Mouse (Mus musculus) hindbrain, embryonic 15.5 days (tissue): ENCODE measurements around the gene Dpysl5. TPM values are rescaled to one million over a fixed set of nuclear protein-coding genes. Genes with fewer than 3 reads are reported as not detected.

Experiments used
- ATAC-seq: fragments of 200-750 bp; cut with Nextera tagmentation; 2 replicates; pipeline ENCODE4 v1.8.0; 2017; ENCODE audit warnings: low read depth, moderate number of reproducible peaks, moderate TSS enrichment; ENCODE audit not compliant: low FRiP score
- H3K27ac ChIP-seq: fragments of 300-500 bp; sonication (generic); replicated peaks from 2 replicates; pipeline ENCODE4 v1.5.1; 2015; ENCODE audit warnings: mild to moderate bottlenecking, inconsistent platforms
- H3K27me3 ChIP-seq: fragments of 300-500 bp; sonication (generic); 2 replicates; pipeline ENCODE4 v1.6.1; 2015; ENCODE audit warnings: control low read depth, inconsistent platforms
- H3K36me3 ChIP-seq: fragments of 300-500 bp; sonication (generic); 2 replicates; pipeline ENCODE4 v1.6.1; 2015; ENCODE audit warnings: control low read depth, inconsistent platforms
- H3K4me1 ChIP-seq: fragments of 300-500 bp; sonication (generic); replicated peaks from 2 replicates; pipeline ENCODE4 v1.6.1; 2015; ENCODE audit warnings: control low read depth, inconsistent platforms
- H3K4me2 ChIP-seq: fragments of 300-500 bp; sonication (generic); 2 replicates; pipeline ENCODE4 v1.6.1; 2015; ENCODE audit warnings: moderate library complexity, mild to moderate bottlenecking, inconsistent platforms
- H3K4me3 ChIP-seq: fragments of 300-500 bp; sonication (generic); 2 replicates; pipeline ENCODE4 v1.5.1; 2015; ENCODE audit warnings: mild to moderate bottlenecking, inconsistent platforms
- H3K9ac ChIP-seq: fragments of 300-500 bp; sonication (generic); 2 replicates; pipeline ENCODE4 v1.6.1; 2015; ENCODE audit warnings: inconsistent platforms
- H3K9me3 ChIP-seq: fragments of 300-500 bp; sonication (generic); 2 replicates; pipeline ENCODE4 v1.6.1; 2016; ENCODE audit warnings: control low read depth, inconsistent platforms
- WGBS: fragments of 180-500 bp; shearing (Covaris S2); methylation state at CpG from one replicate; pipeline ENCODE4 v1.1.7; 2015; 5-methylcytosine and 5-hydroxymethylcytosine counted together
- polyA plus RNA-seq: library from polyadenylated mRNA; unstranded; fragments of >200 nt; fragmentation: Nextera tagmentation; extraction: Ambion mirVana; gene quantifications from 2 replicates; pipeline ENCODE4 v1.2.1, GENCODE M21; 2015

The Dpysl5 gene
- polyA plus RNA-seq, 1 experiment from 2014 or later, result 265 TPM

- Histone ChIP-seq H3K9me3 (no peaks in the 10 kb centered on the region), H3K27me3 (no peaks in the 10 kb centered on the region), H3K4me3 (no peak overlapping the region), H3K4me2 (no peak overlapping the region), H3K9ac (no peak overlapping the region), H3K36me3 (no peaks in the 10 kb centered on the region), H3K4me1 (peaks cover 33% of the 10 kb centered on the region), H3K27ac (peak overlapping the region; percentile 31; the same call in 1 of the 2 replicates)
- peak; percentile 7; the same call in 1 of the 2 replicates for ATAC-seq
- 29% methylated on average over 10 of the region's 10 CpGs for WGBS
Observed at GRCm38 (mm10) chr5:30738127-30738828, 26.9 kb downstream of the Dpysl5 start.

DNA sequence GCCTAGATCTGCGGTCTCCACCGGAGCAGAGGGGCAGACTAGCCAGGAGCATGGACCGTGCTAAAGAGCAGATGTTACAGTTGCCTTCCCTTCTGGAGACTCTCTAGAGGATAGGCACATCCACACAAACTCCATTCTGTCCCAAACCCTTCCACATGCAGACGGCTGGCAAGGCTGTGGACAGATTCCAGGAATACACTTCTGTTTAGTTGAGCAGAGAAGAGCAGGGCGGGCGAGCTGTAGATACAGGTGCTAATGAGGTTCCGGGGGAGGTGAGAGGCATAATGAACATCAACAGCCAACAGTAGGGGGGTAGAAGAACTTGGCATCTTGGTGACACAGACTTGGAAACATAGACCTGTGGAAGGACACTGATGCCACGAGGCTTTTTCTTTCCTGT lies 28.2 kb downstream of the Dpysl5 start:
- peaks cover 33% of the 10 kb centered on the region for H3K4me1 ChIP-seq
- no peaks in the 10 kb centered on the region for H3K9me3 ChIP-seq
- 48% methylated on average over 8 of the region's 8 CpGs for WGBS
- no peak overlapping the region for H3K9ac ChIP-seq
- no peak overlapping the region for H3K4me2 ChIP-seq
- ATAC-seq, result no peak
- peak overlapping the region; percentile 42; the same call in 1 of the 2 replicates for H3K27ac ChIP-seq
- no peak overlapping the region for H3K4me3 ChIP-seq
- no peaks in the 10 kb centered on the region for H3K27me3 ChIP-seq
- peaks cover 1% of the 10 kb centered on the region; the same call in 1 of the 2 replicates for H3K36me3 ChIP-seq

GRCm38 (mm10) chr5:30749582-30750311 lies 38.4 kb downstream of the Dpysl5 start:
- H3K4me1 ChIP-seq, result peaks cover 18% of the 10 kb centered on the region
- no peak overlapping the region for H3K4me3 ChIP-seq
- H3K9me3 ChIP-seq, result no peaks in the 10 kb centered on the region
- H3K27ac ChIP-seq, result peak overlapping the region; percentile 6; the same call in 1 of the 2 replicates
- H3K36me3 ChIP-seq, result peaks cover 59% of the 10 kb centered on the region
- peak; percentile 65; the same call in 1 of the 2 replicates for ATAC-seq
- no peak overlapping the region for H3K4me2 ChIP-seq
- no peak overlapping the region for H3K9ac ChIP-seq
- WGBS, result 38% methylated on average over 12 of the region's 12 CpGs
- H3K27me3 ChIP-seq, result no peaks in the 10 kb centered on the region

DNA sequence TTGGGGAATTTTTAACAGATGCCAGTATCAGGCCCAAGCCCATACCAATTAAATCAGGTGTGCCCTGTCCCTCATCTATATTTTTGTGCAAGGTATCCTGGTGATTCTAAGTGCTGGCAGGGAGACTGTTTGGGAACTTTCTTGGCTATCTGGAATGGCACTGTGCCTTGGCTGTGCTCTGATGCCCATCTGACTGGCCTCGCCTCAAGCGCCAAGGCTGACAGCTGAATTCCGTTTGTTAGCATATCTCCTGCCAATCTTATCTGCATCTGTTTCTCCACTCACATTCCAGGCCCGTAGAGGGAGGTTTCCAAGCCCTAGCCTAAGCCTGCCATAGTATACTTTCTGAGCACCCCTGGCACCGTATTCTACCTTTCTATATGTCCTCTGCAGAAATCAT lies 39.7 kb downstream of the Dpysl5 start:
- 78% methylated on average over 5 of the region's 5 CpGs for WGBS
- Histone ChIP-seq H3K27me3 (no peaks in the 10 kb centered on the region), H3K9ac (no peak overlapping the region), H3K4me2 (no peak overlapping the region), H3K27ac (no peak overlapping the region; the same call in 1 of the 2 replicates), H3K9me3 (no peaks in the 10 kb centered on the region), H3K4me3 (no peak overlapping the region), H3K36me3 (peaks cover 51% of the 10 kb centered on the region), H3K4me1 (peaks cover 18% of the 10 kb centered on the region)
- ATAC-seq, result no peak

DNA sequence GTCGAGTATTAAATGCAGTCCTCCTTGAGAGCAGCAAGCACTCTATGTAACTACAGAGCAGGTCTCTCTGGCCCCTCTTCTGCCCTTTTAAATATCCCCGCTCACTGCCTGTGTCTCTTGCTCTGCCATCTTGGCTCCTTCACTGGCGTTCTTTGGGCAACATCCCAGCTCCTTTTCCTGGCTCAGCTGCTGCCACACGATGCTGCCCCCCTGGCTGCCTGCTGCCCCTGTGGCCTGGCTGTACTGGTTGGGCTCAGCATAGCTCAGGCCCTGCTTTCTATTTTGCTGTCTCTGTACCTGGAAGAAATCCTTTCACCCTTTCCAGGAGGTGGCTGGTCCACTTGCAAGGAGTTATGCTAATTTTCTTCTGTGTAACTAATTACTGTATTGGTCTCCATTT lies 41.8 kb downstream of the Dpysl5 start:
- no peak overlapping the region for H3K4me3 ChIP-seq
- 0 out of 2 replicates have a peak overlapping the region, but pooled peaks have one; percentile 6 for H3K27ac ChIP-seq
- H3K4me1 ChIP-seq, result peaks cover 18% of the 10 kb centered on the region
- no peak overlapping the region for H3K4me2 ChIP-seq
- H3K9me3 ChIP-seq, result no peaks in the 10 kb centered on the region
- H3K36me3 ChIP-seq, result peaks cover 36% of the 10 kb centered on the region
- H3K9ac ChIP-seq, result no peak overlapping the region
- no peaks in the 10 kb centered on the region for H3K27me3 ChIP-seq
- 68% methylated on average over 4 of the region's 4 CpGs for WGBS
- ATAC-seq, result no peak

GRCm38 (mm10) chr5:30755215-30755614 lies 43.9 kb downstream of the Dpysl5 start:
- no peak overlapping the region for H3K4me3 ChIP-seq
- no peaks in the 10 kb centered on the region for H3K27me3 ChIP-seq
- H3K36me3 ChIP-seq, result peaks cover 30% of the 10 kb centered on the region
- no peak overlapping the region for H3K4me2 ChIP-seq
- WGBS, result 83% methylated on average over 5 of the region's 5 CpGs
- no peak overlapping the region for H3K9ac ChIP-seq
- no peak overlapping the region for H3K27ac ChIP-seq
- peaks cover 4% of the 10 kb centered on the region for H3K4me1 ChIP-seq
- ATAC-seq, result 0 out of 2 replicates have a peak, but pooled peaks have one; percentile 34
- no peaks in the 10 kb centered on the region for H3K9me3 ChIP-seq

DNA sequence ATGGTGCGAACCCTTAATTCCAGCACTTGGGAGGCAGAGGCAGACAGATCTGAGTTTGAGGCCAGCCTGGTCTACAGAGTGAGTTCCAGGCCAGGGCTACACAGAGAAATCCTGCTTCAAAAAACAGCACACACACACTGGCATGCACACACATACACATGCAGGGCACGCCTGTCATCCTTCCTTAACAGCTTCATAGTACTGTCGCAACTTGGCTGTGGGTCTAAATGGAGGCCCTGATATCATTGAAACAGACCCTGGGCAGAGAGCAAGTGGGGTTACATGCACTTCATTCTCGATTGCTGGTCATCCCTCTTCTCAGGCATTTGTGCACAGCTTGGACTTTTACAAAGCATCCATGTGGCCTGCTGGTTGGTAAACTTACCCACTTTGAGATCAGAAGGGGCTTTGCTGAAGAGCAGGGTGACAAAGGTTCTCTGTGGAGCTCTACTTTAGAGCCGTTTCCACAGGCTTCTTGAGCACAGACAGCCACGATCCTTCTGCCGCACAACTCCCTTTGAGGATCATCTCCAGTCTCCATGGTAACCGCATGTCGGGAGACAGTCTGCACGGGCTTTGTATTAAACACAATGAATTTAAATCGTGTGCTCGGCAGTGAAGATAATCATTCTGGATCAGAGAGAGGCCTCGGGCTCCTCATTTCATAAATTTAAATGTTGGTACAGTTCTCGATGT lies 51.6 kb downstream of the Dpysl5 start:
- no peaks in the 10 kb centered on the region for H3K27me3 ChIP-seq
- ATAC-seq, result peak; percentile 88
- H3K36me3 ChIP-seq, result 0 out of 2 replicates have a peak, but pooled peaks cover 4% of the 10 kb centered on the region
- WGBS, result 15% methylated on average over 14 of the region's 14 CpGs
- peak overlapping the region; percentile 26; the same call in 1 of the 2 replicates for H3K9ac ChIP-seq
- no peak overlapping the region for H3K4me3 ChIP-seq
- H3K27ac ChIP-seq, result peak overlapping the region; percentile 86
- peak overlapping the region; percentile 36 for H3K4me2 ChIP-seq
- H3K4me1 ChIP-seq, result peaks cover 56% of the 10 kb centered on the region
- H3K9me3 ChIP-seq, result no peaks in the 10 kb centered on the region

DNA sequence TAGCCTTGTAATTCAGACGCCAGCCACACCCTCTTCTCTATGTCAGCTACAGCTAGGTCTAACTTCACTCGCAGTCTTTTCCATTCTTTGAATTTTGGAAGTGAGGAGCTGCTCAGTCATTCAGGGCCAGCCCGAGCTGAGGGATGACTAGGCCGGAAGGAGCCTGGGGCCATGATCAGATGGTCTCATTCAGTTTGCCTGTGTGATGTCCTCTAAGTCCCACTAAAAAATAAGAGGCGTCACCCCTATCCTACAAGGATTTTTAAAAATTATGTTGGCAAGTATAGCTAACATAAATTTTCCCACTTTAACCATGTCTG lies 52.1 kb downstream of the Dpysl5 start:
- H3K27ac ChIP-seq, result peak overlapping the region; percentile 86

DNA sequence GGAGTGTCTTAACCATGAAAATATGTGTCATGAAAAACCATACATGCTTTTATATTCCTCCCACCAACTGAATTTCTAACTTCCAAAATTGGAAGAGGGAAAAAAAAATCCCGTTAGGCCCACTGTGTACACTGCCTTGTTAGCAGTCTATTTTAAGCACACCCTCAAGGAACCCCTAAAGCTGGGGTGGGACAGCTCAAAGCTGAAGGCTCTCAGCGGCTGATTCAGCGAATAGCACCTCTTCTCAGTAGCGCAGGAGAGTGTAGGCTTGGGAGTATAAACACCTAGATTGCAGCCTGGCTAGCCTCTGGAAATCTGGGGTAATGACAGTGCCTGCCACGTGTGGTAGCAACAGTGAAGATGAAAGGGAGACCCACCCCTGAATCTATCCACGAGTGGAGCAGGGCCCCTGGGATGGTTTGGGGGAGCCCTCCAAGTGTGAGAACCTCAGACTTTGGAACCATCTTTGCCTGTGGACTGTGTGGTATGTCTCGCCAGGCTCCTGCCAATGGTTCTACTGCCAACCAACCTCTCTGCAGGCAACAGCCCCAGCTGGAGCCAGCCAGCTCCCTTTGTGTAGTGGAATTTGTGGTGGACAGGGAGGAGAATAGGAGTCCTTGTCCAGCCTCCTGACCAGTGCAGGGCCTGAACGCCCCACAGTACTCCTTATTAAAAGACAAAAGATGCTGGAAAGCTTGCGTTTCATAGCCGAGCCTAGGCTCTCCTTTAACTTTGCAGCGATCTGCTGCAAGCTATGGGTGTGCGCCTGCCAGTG lies 54.4 kb downstream of the Dpysl5 start:
- 59% methylated on average over 12 of the region's 12 CpGs for WGBS

More for the DNA sequence above, 52.1 kb downstream of the Dpysl5 start:
- H3K4me3 ChIP-seq, result no peak overlapping the region
- peak overlapping the region; percentile 36 for H3K4me2 ChIP-seq
- ATAC-seq, result no peak; the same call in 1 of the 2 replicates
- H3K9me3 ChIP-seq, result no peaks in the 10 kb centered on the region
- no peaks in the 10 kb centered on the region for H3K27me3 ChIP-seq
- 0 out of 2 replicates have a peak, but pooled peaks cover 4% of the 10 kb centered on the region for H3K36me3 ChIP-seq
- peaks cover 61% of the 10 kb centered on the region for H3K4me1 ChIP-seq
- WGBS, result 19% methylated on average over 5 of the region's 5 CpGs
- H3K9ac ChIP-seq, result peak overlapping the region; percentile 26; the same call in 1 of the 2 replicates

GRCm38 (mm10) chr5:30768082-30768481 lies 56.7 kb downstream of the Dpysl5 start:
- H3K9me3 ChIP-seq, result no peaks in the 10 kb centered on the region
- peak overlapping the region; percentile 41 for H3K27ac ChIP-seq
- H3K27me3 ChIP-seq, result no peaks in the 10 kb centered on the region
- WGBS, result 49% methylated on average over 4 of the region's 4 CpGs
- 0 out of 2 replicates have a peak, but pooled peaks cover 4% of the 10 kb centered on the region for H3K36me3 ChIP-seq
- peaks cover 72% of the 10 kb centered on the region for H3K4me1 ChIP-seq
- H3K4me3 ChIP-seq, result no peak overlapping the region
- H3K9ac ChIP-seq, result no peak overlapping the region
- H3K4me2 ChIP-seq, result no peak overlapping the region
- ATAC-seq, result no peak

More for the DNA sequence above, 54.4 kb downstream of the Dpysl5 start:
- H3K9ac ChIP-seq, result no peak overlapping the region
- 0 out of 2 replicates have a peak, but pooled peaks cover 4% of the 10 kb centered on the region for H3K36me3 ChIP-seq
- ATAC-seq, result peak; percentile 21
- no peak overlapping the region for H3K4me3 ChIP-seq
- no peaks in the 10 kb centered on the region for H3K9me3 ChIP-seq
- peaks cover 73% of the 10 kb centered on the region for H3K4me1 ChIP-seq
- H3K27me3 ChIP-seq, result no peaks in the 10 kb centered on the region
- H3K27ac ChIP-seq, result peak overlapping the region; percentile 23
- no peak overlapping the region for H3K4me2 ChIP-seq

DNA sequence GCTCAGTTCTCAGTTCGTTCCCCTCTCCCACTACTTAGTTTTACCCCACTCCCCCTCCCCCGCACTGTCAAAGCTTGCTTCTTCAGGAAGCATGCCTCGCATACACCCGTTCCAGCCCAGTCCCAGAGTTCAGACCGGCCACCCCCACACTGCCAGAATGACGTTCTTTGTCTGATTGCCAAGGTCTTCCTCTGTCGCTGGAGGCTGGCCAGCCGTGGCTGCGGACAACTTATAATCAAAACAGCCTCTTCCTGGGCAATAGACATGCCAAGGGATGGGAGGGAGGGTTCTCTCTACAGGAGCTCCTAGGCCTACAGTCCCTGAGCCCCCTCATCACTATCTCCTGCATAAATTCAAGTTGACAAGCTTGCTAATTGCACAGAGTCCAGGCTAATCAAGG lies 57.2 kb downstream of the Dpysl5 start:
- Histone ChIP-seq H3K36me3 (0 out of 2 replicates have a peak, but pooled peaks cover 4% of the 10 kb centered on the region), H3K9me3 (no peaks in the 10 kb centered on the region), H3K4me1 (peaks cover 70% of the 10 kb centered on the region), H3K27me3 (no peaks in the 10 kb centered on the region), H3K27ac (peak overlapping the region; percentile 41; the same call in 1 of the 2 replicates), H3K4me3 (no peak overlapping the region), H3K9ac (no peak overlapping the region), H3K4me2 (no peak overlapping the region)
- ATAC-seq, result peak; percentile 62
- WGBS, result 14% methylated on average over 9 of the region's 9 CpGs
